Mouse (Mus musculus) layer of hippocampus, postnatal 10 days (tissue): ENCODE measurements at regions not wholly inside any gene's neighbourhood (a gene's known extent, or its start where the extent isn't known, plus 50 kb on each side); places are given as distances from the start of the nearest gene placed in this dataset.
"Not testable (repeated sequence)": the region's sequence is repeated elsewhere in the genome, so short reads cannot be mapped to it uniquely, and the experiment has no call there.

Experiments
- DNase-seq, 2 experiments: peaks; one replicate each; pipeline ENCODE4 v3.0.0; 2021; ENCODE audit warnings: low spot score in 2 of 2

- peak in 1 of 2 experiments; percentile 10 for DNase-seq
Observed at GRCm38 (mm10) chr19:19777891-19778290, 612.9 kb downstream of the Anxa1 start.

- no peak for DNase-seq
Observed at GRCm38 (mm10) chr19:19770990-19771389, 619.8 kb downstream of the Anxa1 start.

DNA sequence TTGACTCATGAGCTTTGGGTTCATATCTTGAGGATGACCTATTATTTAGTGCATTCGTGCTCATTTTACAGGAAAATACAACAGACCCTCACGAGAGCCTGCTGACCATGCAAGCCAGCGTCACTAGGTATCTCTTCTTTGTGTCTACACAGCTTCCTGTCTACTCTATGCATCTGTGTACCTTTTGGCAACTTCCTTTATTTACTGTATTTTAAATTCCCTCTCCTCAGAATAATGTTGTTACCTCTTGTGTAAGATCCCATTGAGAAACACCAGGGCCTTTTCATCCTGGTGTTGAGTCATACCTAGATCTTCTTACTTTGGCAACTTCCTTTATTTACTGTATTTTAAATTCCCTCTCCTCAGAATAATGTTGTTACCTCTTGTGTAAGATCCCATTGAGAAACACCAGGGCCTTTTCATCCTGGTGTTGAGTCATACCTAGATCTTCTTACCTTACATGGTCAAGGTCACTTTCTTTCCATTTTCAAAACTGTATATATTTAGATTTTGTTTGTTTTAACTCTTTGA, 639.1 kb upstream of the Rorb start:
- not testable (repeated sequence) for DNase-seq

DNA sequence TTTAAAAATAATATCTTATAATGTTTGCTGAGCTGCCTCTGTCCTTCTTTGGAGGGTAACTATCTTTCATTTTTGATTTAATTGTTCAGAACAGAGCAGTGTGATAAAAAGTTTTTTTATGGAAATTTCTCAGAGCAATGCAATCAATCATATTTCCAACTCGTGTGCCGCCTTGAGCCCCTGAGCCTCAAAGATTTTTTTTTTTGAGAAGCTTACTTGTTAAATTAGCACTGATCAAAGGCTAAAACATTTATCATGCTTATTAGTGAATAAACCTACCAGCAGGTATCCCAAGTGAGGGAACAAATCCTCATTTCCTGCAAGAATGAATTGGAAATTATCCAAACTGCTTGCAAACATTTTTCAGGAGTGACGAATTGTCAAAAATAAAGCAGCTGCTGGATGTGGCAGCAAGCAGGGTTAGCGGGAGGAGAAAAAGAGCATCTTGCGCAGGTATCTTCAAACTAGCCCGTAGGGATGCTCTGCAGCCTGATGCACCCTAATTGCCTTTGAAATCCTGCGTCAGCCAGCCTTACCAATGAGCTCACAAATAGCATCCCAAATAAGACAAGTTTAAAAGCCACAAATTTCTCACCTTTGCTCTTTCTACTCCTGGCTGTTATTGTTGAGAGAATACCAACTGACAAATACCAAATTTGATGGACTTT, 637.0 kb upstream of the Rorb start:
- no peak for DNase-seq

DNA sequence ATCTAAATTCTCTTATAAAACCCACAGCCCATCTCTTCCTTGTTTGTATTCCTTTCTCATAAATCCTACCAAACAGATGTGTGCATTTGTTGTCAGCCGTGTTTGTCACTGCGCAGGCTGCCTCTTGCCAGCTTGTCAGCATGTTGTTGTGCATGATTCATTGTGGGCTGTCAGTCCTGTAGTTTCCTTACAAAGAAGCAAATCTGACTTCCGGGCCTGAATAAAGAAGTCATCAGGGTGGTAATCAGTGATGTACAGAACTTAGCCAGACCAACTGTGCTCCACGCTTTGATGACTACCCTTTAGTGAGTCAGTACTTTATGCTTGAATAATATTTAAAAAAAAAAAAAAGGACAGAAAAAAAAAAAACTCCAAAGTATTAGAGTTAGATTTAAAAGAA, 608.9 kb upstream of the Rorb start:
- DNase-seq = peak; percentile 3 to 9
